Mouse (Mus musculus) liver, postnatal 0 days (tissue): ENCODE results near the gene Fam104a.

Source experiments
- CTCF ChIP-seq: sonication (generic); IDR thresholded peaks from 2 replicates; pipeline ENCODE4 v1.5.1; 2016; ENCODE audit warnings: antibody characterized with exemption, low read depth
- EP300 ChIP-seq: IDR thresholded peaks from 2 replicates; pipeline ENCODE4 v1.6.1; 2016; ENCODE audit warnings: antibody characterized with exemption, low read depth, mild to moderate bottlenecking

GRCm38 (mm10) chr11:113648152-113648551, 35.8 kb downstream of the Fam104a start:
- TF ChIP-seq EP300 (no peak), CTCF (peak; percentile 99)
